Mouse (Mus musculus) left cerebral cortex, adult 8-10 months (tissue): ENCODE measurements around the gene Gpr27. TPM values are rescaled to one million over a fixed set of nuclear protein-coding genes. Genes with fewer than 3 reads are reported as not detected.

Experiments used
- DNase-seq, 2 experiments: peaks; one replicate each; pipeline ENCODE4 v3.0.0; 2022; ENCODE audit warnings: low spot score in 2 of 2
- total RNA-seq, 4 experiments: library from RNA; stranded (reverse); gene quantifications; 2 replicates each; pipeline ENCODE4 v1.2.4; 2022

Gene Gpr27
- total RNA-seq, 4 experiments from 2014 or later: 37.6 to 42.5 (median 40.0) TPM

DNA sequence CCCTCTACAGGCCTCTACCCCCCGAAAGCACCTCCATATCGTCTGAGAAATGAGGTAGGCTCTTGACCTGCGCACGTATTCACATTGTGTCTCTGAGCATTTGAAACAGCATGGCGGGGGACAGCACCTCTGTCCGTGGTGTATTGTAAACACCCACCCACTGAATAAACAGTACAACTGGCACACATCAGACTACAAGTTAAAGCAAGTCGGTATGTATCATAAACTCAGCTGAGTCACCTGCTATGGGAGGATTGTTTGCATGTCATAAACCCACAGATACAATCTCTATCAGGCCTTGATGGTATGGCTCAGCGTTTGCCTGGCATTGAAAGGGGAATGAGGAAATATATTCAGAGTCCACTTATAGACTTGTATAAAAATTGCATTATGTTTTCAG, 15.2 kb upstream of the Gpr27 start:
- DNase-seq: no peak

DNA sequence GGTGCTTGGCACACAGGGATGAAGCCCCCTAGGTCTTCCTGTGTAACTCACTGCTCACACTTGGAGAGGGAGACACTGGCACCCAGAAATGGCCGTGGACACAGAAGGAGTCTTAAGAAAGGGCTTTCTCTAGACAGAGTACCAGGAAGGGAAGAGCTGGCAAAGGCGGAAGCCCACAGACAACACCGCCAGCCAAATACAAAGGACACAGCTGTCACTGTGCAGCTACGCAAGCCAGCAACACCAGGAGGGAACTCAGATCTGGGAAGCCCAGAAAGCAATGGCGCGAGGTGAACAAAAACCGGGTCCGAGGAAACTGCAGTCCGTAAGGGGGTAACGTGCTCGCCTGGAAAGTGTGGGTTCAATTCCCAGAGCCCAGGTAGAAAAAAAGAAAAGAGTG, 14.4 kb upstream of the Gpr27 start:
- no peak for DNase-seq

DNA sequence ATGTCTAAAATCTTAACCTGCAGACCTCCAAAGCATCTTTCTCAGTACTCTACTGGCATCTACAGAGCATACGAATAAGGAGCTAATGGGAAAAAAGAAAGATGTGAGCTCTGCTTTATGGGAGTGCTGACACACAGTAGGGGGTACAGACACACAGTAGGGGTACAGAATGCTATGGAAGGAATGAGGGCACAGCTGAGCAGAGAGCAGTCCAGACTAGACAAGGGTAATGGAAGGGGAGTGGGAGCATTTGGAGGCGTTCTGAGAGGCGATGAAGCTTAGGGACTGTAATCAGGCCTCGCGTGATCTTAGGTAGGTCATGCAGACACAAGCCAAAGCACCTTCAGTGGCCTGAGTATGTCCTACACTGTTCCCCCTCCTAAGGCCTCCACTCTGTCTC, 8.5 kb upstream of the Gpr27 start:
- DNase-seq: no peak

DNA sequence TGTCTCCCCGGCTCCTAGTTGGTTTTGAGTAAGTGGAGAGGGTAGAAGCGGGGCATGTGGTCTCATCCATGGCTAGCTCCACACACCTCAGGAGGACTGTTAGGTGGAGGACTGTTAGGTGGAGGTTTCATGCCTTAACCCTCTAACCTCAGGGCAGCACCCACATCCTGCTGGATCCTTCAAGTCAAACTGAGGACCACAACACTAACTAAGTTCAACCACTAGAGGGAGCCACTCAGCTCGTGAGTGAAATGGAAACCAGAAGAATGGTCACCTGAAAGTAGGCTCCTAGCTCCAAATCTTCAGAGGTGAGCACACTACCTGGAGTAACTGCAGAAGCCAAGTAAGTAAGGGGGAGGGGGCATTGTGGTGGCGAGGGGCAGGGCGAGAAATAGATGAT, 7.6 kb upstream of the Gpr27 start:
- no peak for DNase-seq

DNA sequence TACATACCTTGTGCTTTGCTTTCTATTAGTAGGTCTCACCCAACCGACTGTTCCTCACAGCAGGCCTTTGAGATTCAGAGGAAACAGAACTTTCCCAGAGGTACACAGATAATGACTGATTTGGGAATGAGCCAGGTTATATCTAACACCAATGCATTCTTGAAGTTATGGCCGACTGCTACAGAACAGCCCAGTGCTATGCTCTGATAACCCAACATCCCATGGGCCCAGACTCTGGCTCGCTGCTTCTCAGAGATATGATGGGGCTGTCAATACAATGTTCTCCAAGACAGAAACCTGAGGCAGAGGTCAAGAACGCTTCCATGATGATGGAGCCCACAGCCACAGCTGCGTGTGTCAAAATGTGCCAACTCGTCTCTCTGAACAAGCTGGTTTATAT, 4.0 kb upstream of the Gpr27 start:
- DNase-seq: no peak

DNA sequence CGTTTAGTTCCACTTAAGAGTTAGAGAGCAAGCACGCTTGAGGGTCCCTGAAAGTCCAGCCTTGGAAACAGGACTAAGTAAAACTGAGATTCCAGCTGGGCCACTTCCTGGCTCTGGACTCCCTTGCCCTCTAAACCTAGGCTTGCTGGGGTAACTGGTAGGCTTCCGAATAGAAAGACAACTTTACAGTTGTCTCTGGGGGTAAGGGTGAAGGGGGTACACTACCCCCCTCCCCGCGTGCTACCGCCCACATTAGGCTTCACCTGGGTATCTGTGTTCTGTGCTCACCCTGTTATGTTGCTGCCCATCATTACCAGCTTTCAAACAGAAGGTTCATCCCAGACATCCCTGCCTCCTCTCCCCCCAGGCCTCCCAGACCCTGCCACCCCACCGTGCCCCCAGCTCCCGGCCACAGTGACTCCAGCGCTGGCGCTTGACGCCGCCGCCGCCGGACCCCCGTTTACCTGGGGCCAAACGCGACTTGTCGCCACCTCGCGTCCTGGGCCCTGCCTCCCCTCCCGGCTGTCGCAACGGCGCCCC, 743 bp upstream of the Gpr27 start:
- no peak for DNase-seq

DNA sequence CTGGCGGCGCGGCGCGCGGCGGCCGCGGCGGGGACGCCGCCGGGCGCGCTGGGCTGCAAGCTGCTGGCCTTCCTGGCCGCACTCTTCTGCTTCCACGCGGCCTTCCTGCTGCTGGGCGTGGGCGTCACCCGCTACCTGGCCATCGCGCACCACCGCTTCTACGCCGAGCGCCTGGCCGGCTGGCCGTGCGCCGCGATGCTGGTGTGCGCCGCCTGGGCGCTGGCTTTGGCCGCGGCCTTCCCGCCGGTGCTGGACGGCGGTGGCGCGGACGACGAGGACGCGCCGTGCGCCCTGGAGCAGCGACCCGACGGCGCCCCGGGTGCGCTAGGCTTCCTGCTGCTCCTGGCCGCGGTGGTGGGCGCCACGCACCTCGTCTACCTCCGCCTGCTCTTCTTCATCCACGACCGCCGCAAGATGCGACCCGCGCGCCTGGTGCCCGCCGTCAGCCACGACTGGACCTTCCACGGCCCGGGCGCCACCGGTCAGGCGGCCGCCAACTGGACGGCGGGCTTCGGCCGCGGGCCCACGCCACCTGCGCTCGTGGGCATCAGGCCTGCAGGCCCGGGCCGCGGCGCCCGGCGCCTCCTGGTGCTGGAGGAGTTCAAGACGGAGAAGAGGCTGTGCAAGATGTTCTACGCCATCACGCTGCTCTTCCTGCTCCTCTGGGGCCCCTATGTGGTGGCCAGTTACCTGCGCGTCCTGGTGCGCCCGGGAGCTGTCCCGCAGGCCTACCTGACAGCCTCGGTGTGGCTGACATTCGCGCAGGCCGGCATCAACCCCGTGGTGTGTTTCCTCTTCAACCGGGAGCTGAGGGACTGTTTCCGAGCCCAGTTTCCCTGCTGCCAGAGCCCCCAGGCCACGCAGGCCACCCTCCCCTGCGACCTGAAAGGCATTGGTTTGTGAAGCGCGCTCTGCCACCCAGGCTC, 700 bp downstream of the Gpr27 start:
- DNase-seq: no peak

DNA sequence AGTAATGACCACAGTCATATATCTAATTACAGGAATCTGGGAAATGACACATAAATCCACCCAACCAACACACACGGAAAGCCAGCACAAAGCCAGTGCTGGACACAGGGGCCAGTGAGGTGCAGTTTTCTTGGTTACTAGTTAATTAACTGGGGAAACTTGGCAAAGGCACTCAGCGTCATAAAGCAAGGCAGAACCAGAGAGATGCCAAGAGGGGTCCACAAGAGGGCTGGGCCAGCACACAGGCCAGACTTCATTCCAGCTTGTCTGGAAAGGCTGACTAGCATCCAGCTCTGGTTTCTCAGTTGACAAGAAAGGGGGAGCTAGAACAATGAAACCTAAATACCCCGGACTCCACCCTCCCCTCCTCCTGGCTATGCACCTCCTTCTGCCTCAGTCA, 8.0 kb downstream of the Gpr27 start:
- no peak for DNase-seq

DNA sequence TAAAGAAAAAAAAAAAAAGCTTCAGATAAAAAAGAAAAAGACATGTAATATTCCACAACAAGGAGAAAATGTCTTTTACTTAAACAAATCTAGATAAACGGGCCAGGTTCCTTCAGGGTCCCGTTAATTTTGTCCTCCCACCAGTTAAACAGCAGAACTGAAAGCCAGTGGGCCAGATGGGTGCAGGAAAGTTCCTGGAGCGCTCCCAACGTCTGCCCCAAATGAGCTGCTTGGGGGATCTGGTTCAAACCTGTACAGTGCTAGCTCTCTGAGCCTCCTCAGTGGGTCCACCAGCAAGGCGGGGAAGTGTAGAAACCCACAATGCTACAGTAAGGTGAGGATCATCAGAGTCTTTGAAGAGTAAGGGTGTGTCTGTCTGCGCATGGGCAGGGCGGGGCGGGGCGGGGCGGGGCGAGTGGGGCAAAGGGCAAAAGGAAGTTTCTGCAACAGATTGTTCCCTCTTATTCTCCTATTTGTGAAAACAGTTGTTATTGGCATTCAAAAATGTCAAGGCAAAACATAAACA, 19.2 kb downstream of the Gpr27 start:
- no peak for DNase-seq

DNA sequence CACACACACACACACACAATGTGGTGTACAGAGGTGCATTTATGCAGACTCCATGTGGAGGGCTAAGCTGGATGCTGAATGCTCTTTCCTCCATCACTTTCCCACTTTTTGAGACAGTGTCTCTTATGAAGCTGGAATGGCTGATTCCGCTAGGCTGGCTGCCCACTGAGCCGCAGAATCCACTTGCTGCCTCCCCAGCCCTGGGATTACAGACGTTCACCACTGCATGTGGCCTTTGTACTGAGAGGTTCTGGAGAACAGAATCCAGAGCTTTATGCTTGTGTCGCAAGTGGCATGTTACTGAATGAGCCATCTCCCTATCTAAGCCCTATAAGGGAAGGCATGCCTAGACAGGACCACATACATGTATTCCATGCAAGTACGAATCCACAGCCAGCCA, 20.8 kb downstream of the Gpr27 start:
- DNase-seq: no peak

DNA sequence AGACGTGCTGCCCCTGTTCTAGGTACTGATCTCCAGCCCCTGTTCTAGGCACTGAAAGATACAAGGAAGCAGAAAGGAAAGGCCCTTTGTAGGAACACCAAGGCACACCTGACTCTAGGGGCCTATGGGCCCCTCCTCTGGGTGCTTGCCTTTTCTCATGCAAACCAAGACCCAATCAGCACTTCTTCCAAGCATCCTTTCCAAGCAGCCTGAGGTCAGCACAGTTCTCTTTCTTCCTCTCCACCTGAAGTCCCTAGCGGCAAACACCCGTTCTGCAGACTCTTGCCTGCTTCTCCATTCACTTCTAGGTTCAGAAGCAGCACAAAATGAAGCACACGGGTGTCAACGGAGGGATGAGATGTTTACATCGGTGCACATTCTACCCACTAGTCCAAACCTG, 22.7 kb downstream of the Gpr27 start:
- DNase-seq: no peak

DNA sequence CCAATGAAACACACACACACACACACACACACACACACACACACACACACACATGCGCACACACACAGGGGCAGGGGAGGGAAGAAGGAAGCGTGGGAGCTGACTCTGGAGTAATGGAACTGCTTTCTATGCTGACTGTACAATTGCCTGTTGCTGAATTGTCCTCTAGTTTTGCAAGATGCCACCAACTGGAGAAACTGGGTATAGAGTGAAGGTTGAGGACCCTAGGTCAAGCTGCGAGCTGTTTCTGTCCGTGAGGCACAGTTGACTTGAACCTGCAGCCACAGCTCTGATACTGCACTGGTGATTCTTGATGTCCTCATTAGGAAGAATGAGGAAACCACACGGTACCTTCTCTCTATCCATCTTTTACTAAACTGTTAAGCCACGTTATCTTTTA, 23.4 kb downstream of the Gpr27 start:
- DNase-seq: no peak

DNA sequence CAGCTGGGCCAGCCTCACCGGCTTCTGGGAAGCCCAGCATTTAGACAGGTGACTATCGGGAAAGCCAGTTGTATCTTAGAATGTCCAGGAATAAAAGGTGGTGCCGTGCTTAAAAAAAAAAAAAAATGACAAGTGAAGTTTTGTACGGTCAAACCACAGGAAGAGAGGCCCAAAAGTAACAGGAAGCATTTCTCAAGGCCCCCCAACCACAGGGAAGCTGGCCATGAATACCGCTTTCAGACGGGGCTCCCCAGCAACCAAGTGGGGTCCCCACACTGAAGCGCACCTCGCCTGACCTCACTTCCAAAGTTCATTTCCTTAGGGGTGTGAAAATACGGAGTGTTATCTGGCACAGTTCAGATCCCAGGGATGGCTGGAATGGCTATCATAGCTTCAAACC, 28.6 kb downstream of the Gpr27 start:
- DNase-seq: no peak

DNA sequence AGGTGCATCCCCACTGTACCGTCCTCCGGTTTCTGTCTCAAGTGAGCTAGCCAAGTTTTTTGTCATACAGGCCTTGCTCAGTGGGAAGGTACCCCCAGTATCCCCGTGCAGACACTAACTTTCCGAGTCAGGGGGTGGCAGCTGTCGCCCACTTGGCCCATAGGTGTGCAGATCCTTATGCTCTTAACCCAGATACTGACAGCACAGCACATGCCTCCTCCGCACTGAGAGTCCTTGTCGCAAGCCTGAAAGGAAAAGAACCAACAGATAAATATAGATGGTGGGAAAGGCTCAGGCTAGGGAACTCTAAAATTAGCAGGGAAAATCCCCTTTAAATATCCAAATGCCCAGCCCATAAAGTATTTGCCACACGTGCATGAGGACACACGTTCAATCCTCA, 29.9 kb downstream of the Gpr27 start:
- DNase-seq: no peak

DNA sequence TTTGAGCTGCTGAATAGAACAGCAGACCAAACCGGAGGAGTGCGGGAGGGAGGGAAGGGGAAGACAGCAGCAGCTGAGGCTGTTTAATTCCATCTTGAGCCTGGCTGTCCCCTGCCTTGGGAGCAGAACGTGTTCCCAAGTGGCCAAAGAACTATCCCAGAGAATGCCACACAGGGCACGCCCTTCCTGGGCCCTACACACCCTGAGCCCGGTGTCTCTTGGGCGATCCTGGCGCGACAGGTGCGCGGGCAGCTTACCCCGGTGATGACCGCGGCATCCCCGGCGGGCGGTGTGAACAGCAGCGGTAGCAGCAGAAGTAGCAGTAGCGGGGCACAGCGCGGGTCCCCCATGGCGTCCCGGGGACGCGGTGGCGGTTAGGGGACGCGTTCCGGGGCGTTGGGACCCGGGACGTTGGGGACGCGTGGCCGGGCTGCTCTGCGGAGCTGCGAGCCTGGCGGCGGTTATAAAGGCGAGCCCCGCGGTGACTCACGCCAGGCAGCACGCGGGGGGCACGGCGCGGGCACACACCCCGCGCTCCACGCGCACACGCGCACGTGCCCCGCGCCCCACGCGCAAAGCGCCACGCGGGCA, 33.6 kb downstream of the Gpr27 start, which contains the start of gene Prok2:
Gene Prok2 (minus strand): TSS at position 422 of the 591 bp plus-strand sequence.
- DNase-seq: no peak

DNA sequence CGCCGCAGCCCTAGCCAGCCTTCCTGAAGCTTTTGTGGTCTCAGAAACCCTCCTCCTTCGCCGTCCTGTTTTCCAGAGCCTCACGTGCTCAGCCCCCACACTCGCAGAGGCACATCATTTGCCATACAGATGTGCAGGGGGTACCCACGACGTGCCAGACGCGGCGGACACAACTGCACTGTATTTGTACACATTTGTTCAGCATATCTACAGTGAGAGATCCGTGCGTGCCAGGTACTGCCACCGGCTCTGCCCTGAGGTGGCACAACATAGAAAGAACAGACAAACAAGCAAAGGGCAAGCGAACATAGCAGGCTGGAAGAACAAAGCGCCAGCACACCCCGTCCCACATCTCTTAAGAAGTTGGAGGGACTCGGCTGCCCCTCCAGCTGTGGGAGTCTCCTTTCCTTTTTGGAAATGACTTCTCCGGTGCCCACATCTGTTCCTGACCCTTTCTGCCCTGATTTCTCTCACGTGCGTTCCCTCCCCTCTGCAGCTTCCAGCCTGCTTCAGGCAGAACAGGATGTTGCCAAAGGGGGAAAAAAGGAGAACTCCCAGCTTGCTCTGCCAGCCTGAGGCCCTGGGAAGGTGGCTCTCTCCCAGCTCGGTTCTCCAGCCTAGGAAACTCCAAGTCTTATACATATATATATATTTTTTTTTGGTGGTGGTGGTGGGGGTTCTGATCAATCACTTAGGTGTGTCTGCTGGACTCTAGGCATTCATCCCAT, 34.3 kb downstream of the Gpr27 start:
- DNase-seq: no peak

DNA sequence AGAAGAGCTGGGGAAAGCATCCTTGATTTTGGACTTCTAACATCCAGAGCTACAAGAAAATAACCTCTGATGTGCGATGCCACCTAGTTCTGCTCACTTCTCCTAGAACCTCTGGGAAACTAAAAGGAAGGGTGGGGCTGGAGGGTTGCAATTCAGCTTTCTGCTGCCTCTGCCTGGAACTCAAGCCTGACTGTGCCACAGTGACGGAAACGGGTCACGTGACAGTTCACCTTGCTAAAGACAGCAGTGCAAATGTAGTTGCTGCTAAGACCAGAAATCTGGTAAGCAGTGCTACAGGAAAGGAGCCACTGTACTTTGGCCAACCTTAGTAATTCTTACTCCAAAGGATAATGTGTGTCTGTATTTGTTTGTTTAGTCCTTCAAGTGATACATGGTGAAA, 37.4 kb downstream of the Gpr27 start:
- no peak for DNase-seq

DNA sequence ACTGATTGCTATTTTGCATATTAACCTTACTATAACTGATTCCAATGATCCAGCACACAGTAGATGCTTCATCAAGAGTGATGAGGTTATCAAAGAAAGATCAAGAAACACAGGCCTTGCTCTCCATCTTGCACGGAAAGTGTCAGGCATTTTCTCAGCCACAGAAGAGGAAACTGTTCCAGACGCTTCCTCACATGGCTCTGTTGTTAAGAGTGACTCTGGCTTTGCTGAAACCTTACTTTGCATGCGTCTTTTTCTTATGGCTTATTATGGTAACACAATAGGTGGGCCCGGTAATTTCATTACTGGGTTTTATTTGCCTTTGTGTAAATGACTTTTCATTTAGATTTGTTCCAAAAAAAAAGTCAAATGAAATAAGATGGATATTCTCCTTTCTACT, 39.4 kb downstream of the Gpr27 start:
- DNase-seq: no peak

DNA sequence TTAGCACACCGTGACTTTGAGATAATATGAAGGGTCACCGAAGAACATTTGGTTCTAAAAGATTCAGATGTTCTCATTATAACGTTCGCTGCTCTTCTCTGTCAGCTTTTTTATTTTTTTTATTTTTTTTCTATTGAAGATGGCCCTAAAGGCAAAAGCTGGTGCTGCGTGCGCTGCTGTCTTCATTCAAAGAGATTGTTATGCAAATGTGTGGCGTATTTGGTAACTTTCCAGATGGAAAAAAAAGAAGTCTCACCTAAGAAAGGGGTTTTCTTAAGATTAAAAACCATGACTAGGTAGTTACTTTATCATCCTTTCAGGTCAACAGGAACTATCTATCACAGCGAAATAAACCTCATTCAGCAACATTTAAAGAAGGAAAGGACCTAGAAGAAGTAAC, 40.2 kb downstream of the Gpr27 start:
- DNase-seq: no peak

DNA sequence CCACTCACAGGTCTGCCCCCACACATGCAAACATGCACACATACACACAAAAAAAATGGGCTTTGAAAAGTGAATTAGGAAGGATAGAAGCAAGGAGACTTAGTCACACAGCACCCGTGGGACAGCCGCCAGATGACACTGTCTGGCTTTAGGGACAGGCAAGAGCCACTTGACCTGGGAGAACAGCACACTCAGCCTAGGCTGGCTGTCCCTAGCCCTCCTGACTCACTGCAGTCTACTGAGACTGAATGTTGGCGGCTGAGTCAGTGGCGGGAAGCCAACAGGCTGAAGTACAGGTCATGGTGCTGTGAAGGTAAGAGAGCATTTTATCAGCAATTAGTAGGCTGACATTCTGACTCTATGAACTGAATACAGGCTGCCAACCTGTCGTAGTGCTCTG, 42.2 kb downstream of the Gpr27 start:
- DNase-seq: no peak

DNA sequence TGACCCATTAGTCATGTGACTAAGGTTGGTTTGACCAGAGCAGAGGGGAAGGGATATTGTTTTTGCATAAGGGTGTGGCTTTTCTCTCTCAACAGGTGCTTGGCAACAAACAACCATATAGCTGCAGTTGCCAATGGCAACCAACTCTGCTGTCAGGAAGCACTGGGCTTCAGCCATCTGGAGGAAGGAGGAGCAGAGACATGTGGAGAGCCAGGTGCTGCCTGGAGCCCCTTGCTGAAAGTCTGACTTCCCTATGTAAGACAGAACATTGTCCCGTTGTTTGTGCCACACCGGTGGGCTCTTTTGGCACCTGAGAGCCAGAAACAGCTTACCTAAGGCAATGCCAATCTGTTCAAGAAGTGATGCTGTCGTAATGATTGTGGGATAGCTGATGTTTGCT, 50.4 kb downstream of the Gpr27 start:
- no peak for DNase-seq
